Mouse (Mus musculus): ENCODE data around the gene Snrpa. TPM values are rescaled to one million over a fixed set of nuclear protein-coding genes. Genes with fewer than 3 reads are reported as not detected.

The Snrpa gene
- polyA plus RNA-seq, 1 experiment from 2014 or later = 160 TPM

DNA sequence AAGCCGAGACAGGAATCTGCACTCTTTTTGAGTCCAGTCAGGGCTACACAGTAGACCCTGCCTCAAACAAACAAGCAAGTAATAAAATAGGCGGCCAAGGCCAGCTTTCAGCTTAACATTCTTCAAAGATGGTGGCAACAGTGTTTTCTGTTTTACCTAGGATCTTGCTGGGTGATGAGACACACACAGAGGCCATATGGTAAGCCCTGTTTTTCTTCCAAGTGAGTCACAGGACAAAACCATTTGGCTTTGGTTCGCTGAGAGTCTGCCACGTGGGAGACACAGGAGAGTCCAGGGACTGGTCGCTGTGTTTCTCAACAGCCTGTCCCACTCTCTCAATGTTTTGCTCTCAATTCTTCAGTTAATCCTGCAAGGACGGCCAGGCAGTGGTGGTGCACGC lies 22.5 kb upstream of the Snrpa start:
- H3K9ac ChIP-seq (ENCODE audit: low read depth, low read length) = no peak overlapping the region
- H3K4me3 ChIP-seq (replicated peaks; ENCODE audit: low read depth, low read length) = no peak overlapping the region
- ATAC-seq (replicated peaks; ENCODE audit: low FRiP score, low read depth) (no peak), DNase-seq (ENCODE audit: low spot score) (no peak)
- no peak overlapping the region for H3K27ac ChIP-seq
- H3K9me3 ChIP-seq (replicated peaks; ENCODE audit: low read length) = no peaks in the 10 kb centered on the region
- no peaks in the 10 kb centered on the region for H3K27me3 ChIP-seq (ENCODE audit: insufficient read depth, low read length)
- TF ChIP-seq CTCF (IDR thresholded peaks at IDR 0.05; ENCODE audit: low read depth) = no peak
- H3K36me3 ChIP-seq (ENCODE audit: insufficient read depth, low read length) = peaks cover 24% of the 10 kb centered on the region; the same call in 1 of the 2 replicates
- 0 out of 2 replicates have a peak, but pooled peaks cover 1% of the 10 kb centered on the region for H3K4me1 ChIP-seq (replicated peaks; ENCODE audit: insufficient read depth, low read length)
- H3K4me2 ChIP-seq (ENCODE audit: low read length) = no peak overlapping the region
- WGBS = 71% methylated on average over 7 of the region's 7 CpGs

DNA sequence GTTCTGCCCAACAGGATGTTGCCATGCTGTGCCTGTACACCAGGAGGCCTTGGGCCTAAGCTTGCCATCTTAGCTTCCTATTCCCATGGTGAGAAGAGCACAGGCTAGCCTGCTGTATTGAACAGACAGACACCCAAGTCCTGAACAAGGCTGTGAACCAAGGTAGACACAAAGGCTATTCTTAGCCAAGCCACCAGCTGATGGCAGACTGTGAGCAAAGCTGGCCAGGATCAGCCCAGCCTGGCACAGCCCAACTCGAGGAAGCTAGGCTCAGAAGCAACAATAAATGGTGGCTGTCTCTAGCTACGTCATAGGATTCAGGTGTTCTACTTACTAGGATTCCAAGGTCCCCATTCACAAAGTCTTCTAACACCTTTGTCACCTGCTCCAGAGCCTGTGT lies 16.6 kb upstream of the Snrpa start:
- H3K9ac ChIP-seq (ENCODE audit: low read depth, low read length) = no peak overlapping the region
- no peak overlapping the region for H3K4me2 ChIP-seq (ENCODE audit: low read length)
- H3K36me3 ChIP-seq (ENCODE audit: insufficient read depth, low read length) = peaks cover 60% of the 10 kb centered on the region
- no peaks in the 10 kb centered on the region for H3K9me3 ChIP-seq (replicated peaks; ENCODE audit: low read length)
- H3K27me3 ChIP-seq (ENCODE audit: insufficient read depth, low read length) = no peaks in the 10 kb centered on the region
- DNase-seq (ENCODE audit: low spot score) (no peak), ATAC-seq (replicated peaks; ENCODE audit: low FRiP score, low read depth) (no peak)
- H3K4me1 ChIP-seq (replicated peaks; ENCODE audit: insufficient read depth, low read length) = no peaks in the 10 kb centered on the region
- TF ChIP-seq CTCF (IDR thresholded peaks at IDR 0.05; ENCODE audit: low read depth) = no peak
- no peak overlapping the region for H3K4me3 ChIP-seq (replicated peaks; ENCODE audit: low read depth, low read length)
- H3K27ac ChIP-seq = no peak overlapping the region
- WGBS = 82% methylated on average over 2 of the region's 2 CpGs

DNA sequence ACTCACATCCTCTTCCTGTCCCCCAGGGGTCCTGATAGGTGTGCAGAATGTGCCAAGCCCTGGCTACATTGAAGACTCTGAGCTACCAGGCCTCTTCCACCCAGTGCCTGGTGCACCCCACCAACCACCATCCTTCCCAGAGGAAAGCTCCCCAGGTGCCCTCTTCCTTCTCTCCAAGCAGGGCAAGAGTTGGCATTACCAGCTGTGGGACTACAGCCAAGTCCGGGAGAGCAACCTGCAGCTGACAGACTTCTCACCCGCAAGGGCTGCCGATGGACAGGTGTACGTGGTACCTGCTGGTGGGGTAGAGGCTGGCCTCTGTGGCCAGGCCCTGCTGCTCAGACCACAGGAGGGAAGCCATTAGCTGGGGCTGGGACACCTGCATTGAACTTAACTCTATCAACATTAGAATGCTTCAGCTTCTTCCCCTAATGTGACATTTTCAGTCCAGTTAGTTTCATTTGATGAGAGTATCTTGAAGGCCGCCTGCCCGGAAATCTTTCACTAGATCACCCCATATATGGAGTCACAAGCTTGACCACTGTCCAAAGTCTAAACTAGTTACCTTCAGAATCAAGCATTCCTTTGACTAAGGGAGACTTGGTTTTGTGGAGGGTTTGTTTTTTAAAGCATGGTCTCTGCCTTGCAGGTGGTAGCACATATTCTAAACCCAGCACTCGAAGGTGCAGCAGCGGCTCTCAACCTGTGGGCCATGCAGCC lies 7.8 kb upstream of the Snrpa start:
- H3K27me3 ChIP-seq (ENCODE audit: insufficient read depth, low read length) = no peaks in the 10 kb centered on the region

DNA sequence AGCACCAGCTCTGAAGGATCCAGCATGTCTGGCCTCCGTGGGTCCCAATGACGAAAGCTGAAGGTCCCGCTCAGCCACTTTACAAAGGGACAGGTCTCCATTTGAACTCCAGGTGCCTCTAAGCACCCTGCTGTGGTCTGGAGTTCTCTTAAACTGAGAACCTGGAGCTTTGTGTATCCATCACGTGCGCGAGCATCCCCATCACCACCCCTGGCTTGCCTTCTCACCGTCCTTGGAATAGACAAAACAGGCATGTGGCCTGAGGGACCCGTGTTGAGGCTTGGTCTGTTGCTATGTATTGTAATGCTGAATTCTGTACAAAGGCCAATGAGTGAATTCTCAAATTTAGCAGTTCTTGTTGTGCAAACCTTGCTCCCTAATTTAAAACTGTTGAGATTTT lies 2.7 kb upstream of the Snrpa start:
- TF ChIP-seq CTCF (IDR thresholded peaks at IDR 0.05; ENCODE audit: low read depth) = no peak
- H3K9ac ChIP-seq (ENCODE audit: low read depth, low read length) = no peak overlapping the region
- H3K36me3 ChIP-seq (ENCODE audit: insufficient read depth, low read length) = 0 out of 2 replicates have a peak, but pooled peaks cover 10% of the 10 kb centered on the region
- DNase-seq (ENCODE audit: low spot score) (no peak), ATAC-seq (replicated peaks; ENCODE audit: low FRiP score, low read depth) (no peak)
- WGBS = 94% methylated on average over 8 of the region's 8 CpGs
- H3K27ac ChIP-seq = no peak overlapping the region
- H3K9me3 ChIP-seq (replicated peaks; ENCODE audit: low read length) = no peaks in the 10 kb centered on the region
- H3K4me3 ChIP-seq (replicated peaks; ENCODE audit: low read depth, low read length) = no peak overlapping the region
- peaks cover 7% of the 10 kb centered on the region for H3K4me1 ChIP-seq (replicated peaks; ENCODE audit: insufficient read depth, low read length)
- H3K27me3 ChIP-seq (ENCODE audit: insufficient read depth, low read length) = no peaks in the 10 kb centered on the region
- H3K4me2 ChIP-seq (ENCODE audit: low read length) = no peak overlapping the region

More for the DNA sequence above, 7.8 kb upstream of the Snrpa start:
- 93% methylated on average over 8 of the region's 8 CpGs for WGBS
- ATAC-seq (replicated peaks; ENCODE audit: low FRiP score, low read depth) (no peak), DNase-seq (ENCODE audit: low spot score) (no peak)
- no peak overlapping the region for H3K4me2 ChIP-seq (ENCODE audit: low read length)
- H3K9ac ChIP-seq (ENCODE audit: low read depth, low read length) = no peak overlapping the region
- no peak overlapping the region for H3K4me3 ChIP-seq (replicated peaks; ENCODE audit: low read depth, low read length)
- H3K27ac ChIP-seq = no peak overlapping the region
- no peaks in the 10 kb centered on the region for H3K4me1 ChIP-seq (replicated peaks; ENCODE audit: insufficient read depth, low read length)
- TF ChIP-seq CTCF (IDR thresholded peaks at IDR 0.05; ENCODE audit: low read depth) = no peak
- 0 out of 2 replicates have a peak, but pooled peaks cover 22% of the 10 kb centered on the region for H3K36me3 ChIP-seq (ENCODE audit: insufficient read depth, low read length)
- H3K9me3 ChIP-seq (replicated peaks; ENCODE audit: low read length) = no peaks in the 10 kb centered on the region

DNA sequence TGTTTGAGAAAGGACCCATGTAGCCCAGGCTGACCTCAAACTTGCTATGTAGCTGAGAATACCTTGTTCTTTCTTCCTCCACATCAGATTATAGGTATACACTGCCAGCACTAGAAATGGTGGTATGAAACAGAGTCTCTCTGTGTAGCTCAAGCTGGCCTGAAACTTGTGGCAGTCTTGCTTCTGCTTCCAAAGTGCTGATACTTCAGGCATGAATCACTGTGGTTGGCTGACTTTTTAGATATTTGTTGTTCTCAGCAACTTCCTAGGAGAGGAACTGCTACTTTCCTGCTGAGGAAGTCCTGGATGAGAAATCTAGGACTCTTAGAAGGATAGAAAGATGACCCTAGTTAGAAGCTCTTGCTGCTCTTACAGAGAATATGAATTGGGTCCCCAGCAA lies 2.3 kb upstream of the Snrpa start:
- no peaks in the 10 kb centered on the region for H3K9me3 ChIP-seq (replicated peaks; ENCODE audit: low read length)
- H3K27ac ChIP-seq = no peak overlapping the region
- H3K9ac ChIP-seq (ENCODE audit: low read depth, low read length) = no peak overlapping the region
- DNase-seq (ENCODE audit: low spot score) (no peak), ATAC-seq (replicated peaks; ENCODE audit: low FRiP score, low read depth) (no peak)
- no peak for TF ChIP-seq CTCF (IDR thresholded peaks at IDR 0.05; ENCODE audit: low read depth)
- H3K4me3 ChIP-seq (replicated peaks; ENCODE audit: low read depth, low read length) = no peak overlapping the region
- H3K4me1 ChIP-seq (replicated peaks; ENCODE audit: insufficient read depth, low read length) = peaks cover 7% of the 10 kb centered on the region
- H3K36me3 ChIP-seq (ENCODE audit: insufficient read depth, low read length) = 0 out of 2 replicates have a peak, but pooled peaks cover 13% of the 10 kb centered on the region
- no peaks in the 10 kb centered on the region for H3K27me3 ChIP-seq (ENCODE audit: insufficient read depth, low read length)
- no peak overlapping the region for H3K4me2 ChIP-seq (ENCODE audit: low read length)

DNA sequence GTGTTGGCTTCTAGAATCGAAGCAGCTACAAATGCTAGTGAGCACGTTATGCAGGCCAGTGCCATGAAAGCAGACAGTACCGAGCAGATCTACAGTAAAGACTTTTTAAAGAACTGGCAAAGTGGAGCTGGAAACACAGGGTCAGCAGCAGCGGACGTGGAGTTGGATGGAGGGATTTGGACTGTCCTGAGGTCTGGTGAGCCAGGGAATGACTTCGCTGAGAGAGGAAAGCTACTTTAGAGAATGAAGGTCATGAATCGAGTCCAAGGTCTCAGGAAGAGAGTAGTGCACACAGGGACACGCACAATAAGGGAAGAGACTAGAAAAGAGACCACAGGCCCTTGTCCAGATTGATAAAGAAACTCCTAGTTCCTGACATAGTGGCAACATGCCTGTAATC lies 1.6 kb upstream of the Snrpa start:
- DNase-seq (ENCODE audit: low spot score) (no peak), ATAC-seq (replicated peaks; ENCODE audit: low FRiP score, low read depth) (no peak)
- no peak overlapping the region for H3K27ac ChIP-seq
- no peak for TF ChIP-seq CTCF (IDR thresholded peaks at IDR 0.05; ENCODE audit: low read depth)
- WGBS = 94% methylated on average over 8 of the region's 8 CpGs
- H3K9me3 ChIP-seq (replicated peaks; ENCODE audit: low read length) = no peaks in the 10 kb centered on the region
- H3K4me2 ChIP-seq (ENCODE audit: low read length) = no peak overlapping the region
- H3K9ac ChIP-seq (ENCODE audit: low read depth, low read length) = no peak overlapping the region
- H3K4me1 ChIP-seq (replicated peaks; ENCODE audit: insufficient read depth, low read length) = peaks cover 7% of the 10 kb centered on the region
- H3K4me3 ChIP-seq (replicated peaks; ENCODE audit: low read depth, low read length) = no peak overlapping the region
- no peaks in the 10 kb centered on the region for H3K27me3 ChIP-seq (ENCODE audit: insufficient read depth, low read length)
- peaks cover 14% of the 10 kb centered on the region; the same call in 1 of the 2 replicates for H3K36me3 ChIP-seq (ENCODE audit: insufficient read depth, low read length)

All from kidney, postnatal 0 days (tissue).